Mouse (Mus musculus) kidney, adult 2 months (tissue): ENCODE measurements around the gene Serf1. TPM values are rescaled to one million over a fixed set of nuclear protein-coding genes. Genes with fewer than 3 reads are reported as not detected.

Experiments used
- DNase-seq: peaks from one replicate; pipeline ENCODE4 v3.0.0; 2021
- H3K27ac ChIP-seq: fragments of 200-500 bp; 2 replicates; pipeline ENCODE4 v1.5.1; 2012; ENCODE audit warnings: low read depth, low read length, control low read depth, inconsistent platforms; ENCODE audit not compliant: insufficient read depth
- H3K27me3 ChIP-seq: fragments of 200-500 bp; replicated peaks from 2 replicates; pipeline ENCODE4 v1.6.1; 2012; ENCODE audit warnings: mild to moderate bottlenecking, moderate library complexity, low read length, inconsistent platforms; ENCODE audit not compliant: control insufficient read depth, insufficient read depth
- H3K36me3 ChIP-seq: fragments of 200-500 bp; 2 replicates; pipeline ENCODE4 v1.6.1; 2012; ENCODE audit warnings: mild to moderate bottlenecking, moderate library complexity, low read length, inconsistent platforms; ENCODE audit not compliant: control insufficient read depth, insufficient read depth
- H3K4me1 ChIP-seq: fragments of 200-500 bp; 2 replicates; pipeline ENCODE4 v1.6.1; 2011; ENCODE audit warnings: low read length; ENCODE audit not compliant: control insufficient read depth, insufficient read depth
- H3K4me3 ChIP-seq: fragments of 200-500 bp; 2 replicates; pipeline ENCODE4 v1.5.1; 2011; ENCODE audit warnings: mild to moderate bottlenecking, low read depth, low read length, control low read depth; ENCODE audit not compliant: insufficient read depth
- CTCF ChIP-seq: fragments of 200-500 bp; conservative IDR thresholded peaks from 2 replicates; pipeline ENCODE4 v1.5.1; 2011; ENCODE audit warnings: low read depth, mild to moderate bottlenecking, control low read depth, low read length, moderate library complexity, mixed read lengths; ENCODE audit not compliant: insufficient read depth, insufficient read length
- POLR2A ChIP-seq: fragments of 200-500 bp; IDR thresholded peaks from one replicate; pipeline ENCODE4 v1.6.1; 2011; ENCODE audit warnings: low read depth, low read length, control low read depth
- WGBS: fragments of 180-500 bp; shearing (Covaris S2); methylation state at CpG from one replicate; pipeline ENCODE4 v1.1.7; 2018; 5-methylcytosine and 5-hydroxymethylcytosine counted together
- polyA plus RNA-seq: library from polyadenylated mRNA; depleted of rRNA; stranded (reverse); fragments of >200 nt; gene quantifications from 2 replicates; pipeline ENCODE4 v1.2.3, GENCODE M21; 2012; rRNA removed

Serf1 gene
- 8.3 and 11.5 TPM in 2 replicates for polyA plus RNA-seq

GRCm38 (mm10) chr13:100107652-100108472 is at the start of gene Serf1:
Gene Serf1 (plus strand): TSS chr13:100108012.
- Histone ChIP-seq H3K4me1 (peaks cover 2% of the 10 kb centered on the region; the same call in 1 of the 2 replicates), H3K36me3 (no peaks in the 10 kb centered on the region), H3K27me3 (no peaks in the 10 kb centered on the region), H3K4me3 (peak within 1 kb of the TSS; percentile 79), H3K27ac (no peak within 1 kb of the TSS)
- DNase-seq = peak; percentile 86
- no peak for TF ChIP-seq POLR2A
- TF ChIP-seq CTCF = no peak
- WGBS = under 1% methylated on average over 75 of the region's 76 CpGs

DNA sequence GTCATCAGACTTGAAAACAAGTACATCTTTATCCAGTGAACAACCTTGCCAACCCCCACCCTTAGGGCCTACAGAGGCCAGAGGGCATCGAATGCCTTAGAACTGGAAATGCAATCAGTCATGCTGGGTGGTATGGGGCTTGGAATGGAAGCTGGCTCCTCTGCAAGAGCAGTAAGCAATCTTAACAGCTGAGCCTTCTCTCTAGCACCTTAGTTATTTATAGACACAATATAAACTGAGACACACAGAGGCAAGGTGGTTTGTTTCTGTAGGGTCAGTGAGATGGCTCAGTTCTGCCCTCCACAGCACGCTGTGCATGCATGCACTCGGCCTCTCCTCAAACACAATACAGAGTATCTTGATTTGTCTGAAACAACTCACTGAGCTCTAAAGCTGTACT is 43.9 kb upstream of the Serf1 start:
- peaks cover 6% of the 10 kb centered on the region for H3K36me3 ChIP-seq
- no peaks in the 10 kb centered on the region for H3K27me3 ChIP-seq
- no peaks in the 10 kb centered on the region for H3K4me1 ChIP-seq
- WGBS = 90% methylated on average over 3 of the region's 3 CpGs
- DNase-seq = no peak
- no peak overlapping the region for H3K27ac ChIP-seq
- no peak overlapping the region for H3K4me3 ChIP-seq
- TF ChIP-seq CTCF (no peak), POLR2A (no peak)

DNA sequence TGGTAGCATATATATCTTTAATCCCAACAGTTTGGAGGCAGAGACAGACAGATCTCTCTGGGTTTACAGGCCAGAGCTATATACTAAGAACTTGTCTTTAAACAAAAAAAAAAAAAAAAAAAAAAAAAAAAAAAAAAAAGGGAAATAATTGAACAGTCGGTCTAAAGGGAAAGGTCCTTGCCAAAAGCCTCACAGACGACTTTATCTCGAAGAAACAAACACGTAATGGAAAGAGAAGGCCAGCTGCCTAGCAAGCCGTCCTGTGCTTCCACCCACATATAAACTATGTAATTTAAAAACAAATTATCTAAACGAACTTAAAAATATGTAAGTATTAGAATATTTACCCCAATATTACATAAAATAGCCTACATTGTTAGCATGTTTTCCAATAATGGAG is 40.0 kb upstream of the Serf1 start:
- TF ChIP-seq CTCF (no peak), POLR2A (no peak)
- no peak for DNase-seq
- WGBS = 84% methylated on average over 6 of the region's 6 CpGs
- H3K36me3 ChIP-seq = peaks cover 4% of the 10 kb centered on the region
- H3K27ac ChIP-seq = no peak overlapping the region
- no peaks in the 10 kb centered on the region for H3K4me1 ChIP-seq
- no peak overlapping the region for H3K4me3 ChIP-seq
- H3K27me3 ChIP-seq = no peaks in the 10 kb centered on the region

DNA sequence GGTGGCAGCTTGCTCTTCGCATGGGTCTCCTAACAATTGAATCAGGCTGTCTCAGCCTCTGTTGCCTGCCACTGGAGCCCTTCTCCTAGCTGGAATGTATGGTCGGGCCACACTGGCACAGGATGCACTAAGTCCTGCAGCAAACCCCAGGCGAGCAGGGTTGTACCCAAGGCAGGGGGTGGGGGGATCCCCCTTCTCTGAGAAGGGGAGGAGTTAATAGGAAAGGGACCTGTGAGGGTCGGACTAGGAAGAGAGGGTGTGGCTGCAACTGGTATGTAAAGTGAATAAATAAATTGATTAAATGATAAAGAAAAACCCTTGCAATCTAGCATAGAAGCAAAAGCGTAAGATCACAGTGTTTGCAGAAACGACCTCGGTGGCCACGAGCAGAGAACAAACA is 36.3 kb upstream of the Serf1 start:
- TF ChIP-seq POLR2A (no peak), CTCF (no peak)
- no peak overlapping the region for H3K27ac ChIP-seq
- no peak overlapping the region for H3K4me3 ChIP-seq
- whole genome bisulfite sequencing = 87% methylated on average over 8 of the region's 8 CpGs
- H3K36me3 ChIP-seq = peaks cover 14% of the 10 kb centered on the region
- H3K27me3 ChIP-seq = no peaks in the 10 kb centered on the region
- no peaks in the 10 kb centered on the region for H3K4me1 ChIP-seq
- DNase-seq = no peak

- H3K27ac ChIP-seq = no peak overlapping the region
- H3K4me3 ChIP-seq = no peak overlapping the region
- no peaks in the 10 kb centered on the region for H3K27me3 ChIP-seq
- H3K4me1 ChIP-seq = peaks cover 11% of the 10 kb centered on the region
- WGBS = 92% methylated on average over 6 of the region's 6 CpGs
- no peak for DNase-seq
- H3K36me3 ChIP-seq = peaks cover 2% of the 10 kb centered on the region
- TF ChIP-seq POLR2A (no peak), CTCF (no peak)
Measured at GRCm38 (mm10) chr13:100098808-100099207, 9.0 kb upstream of the Serf1 start.

GRCm38 (mm10) chr13:100103052-100103658 is 4.7 kb upstream of the Serf1 start:
- WGBS = 2% methylated on average over 15 of the region's 15 CpGs
- Histone ChIP-seq H3K27me3 (no peaks in the 10 kb centered on the region), H3K4me3 (peak overlapping the region; percentile 85), H3K27ac (peak overlapping the region; percentile 70), H3K36me3 (no peaks in the 10 kb centered on the region), H3K4me1 (peaks cover 11% of the 10 kb centered on the region)
- no peak for DNase-seq
- TF ChIP-seq CTCF = no peak

- no peaks in the 10 kb centered on the region for H3K36me3 ChIP-seq
- H3K27ac ChIP-seq = peak within 1 kb of the TSS; percentile 70
- no peaks in the 10 kb centered on the region for H3K27me3 ChIP-seq
- under 1% methylated on average over 44 of the region's 44 CpGs for whole genome bisulfite sequencing
- no peak for TF ChIP-seq POLR2A
- TF ChIP-seq CTCF = no peak
- DNase-seq = peak; percentile 96
- peaks cover 11% of the 10 kb centered on the region for H3K4me1 ChIP-seq
- H3K4me3 ChIP-seq = peak within 1 kb of the TSS; percentile 85
Measured at GRCm38 (mm10) chr13:100103748-100104254, 4.0 kb upstream of the Serf1 start, which contains the start of gene Bdp1. Gene Bdp1 (minus strand): TSS chr13:100104070.
